Mouse (Mus musculus) heart, embryonic 12.5 days (tissue): Measurements from ENCODE around the gene Cpeb4. TPM values are rescaled to one million over a fixed set of nuclear protein-coding genes. Genes with fewer than 3 reads are reported as not detected.

ENCODE experiments used
- ATAC-seq: fragments of 200-750 bp; cut with Nextera tagmentation; 2 replicates; pipeline ENCODE4 v1.8.0; 2017; ENCODE audit warnings: moderate TSS enrichment, moderate library complexity; ENCODE audit not compliant: insufficient number of reproducible peaks, low FRiP score
- H3K27ac ChIP-seq: fragments of 300-500 bp; sonication (generic); 2 replicates; pipeline ENCODE4 v1.5.1; 2016; ENCODE audit warnings: mild to moderate bottlenecking, moderate library complexity; ENCODE audit not compliant: poor library complexity, severe bottlenecking
- H3K27me3 ChIP-seq: fragments of 300-500 bp; sonication (generic); replicated peaks from 2 replicates; pipeline ENCODE4 v1.6.1; 2016; ENCODE audit warnings: mild to moderate bottlenecking, moderate library complexity
- H3K36me3 ChIP-seq: fragments of 300-500 bp; sonication (generic); 2 replicates; pipeline ENCODE4 v1.6.1; 2016; ENCODE audit warnings: mild to moderate bottlenecking, moderate library complexity
- H3K4me1 ChIP-seq: fragments of 300-500 bp; sonication (generic); replicated peaks from 2 replicates; pipeline ENCODE4 v1.6.1; 2016; ENCODE audit warnings: mild to moderate bottlenecking
- H3K4me2 ChIP-seq: fragments of 300-500 bp; sonication (generic); 2 replicates; pipeline ENCODE4 v1.6.1; 2016; ENCODE audit warnings: mild to moderate bottlenecking, moderate library complexity
- H3K4me3 ChIP-seq: fragments of 300-500 bp; sonication (generic); 2 replicates; pipeline ENCODE4 v1.5.1; 2016; ENCODE audit warnings: mild to moderate bottlenecking
- H3K9ac ChIP-seq: fragments of 300-500 bp; sonication (generic); 2 replicates; pipeline ENCODE4 v1.6.1; 2016; ENCODE audit warnings: mild to moderate bottlenecking, moderate library complexity
- H3K9me3 ChIP-seq: fragments of 300-500 bp; sonication (generic); replicated peaks from 2 replicates; pipeline ENCODE4 v1.6.1; 2016; ENCODE audit warnings: mild to moderate bottlenecking, moderate library complexity
- WGBS: fragments of 180-500 bp; shearing (Covaris S2); methylation state at CpG from one replicate; pipeline ENCODE4 v1.1.7; 2016; 5-methylcytosine and 5-hydroxymethylcytosine counted together
- polyA plus RNA-seq: library from polyadenylated mRNA; unstranded; fragments of >200 nt; fragmentation: Nextera tagmentation; extraction: Ambion mirVana; gene quantifications from 2 replicates; pipeline ENCODE4 v1.2.1, GENCODE M21; 2016

The Cpeb4 gene
- polyA plus RNA-seq: 13.6 and 16.0 TPM in 2 replicates

GRCm38 (mm10) chr11:31871911-31872310 is at the start of gene Cpeb4:
Gene Cpeb4 (plus strand): TSS chr11:31872211.
- Histone ChIP-seq H3K4me3 (peak within 1 kb of the TSS; percentile 77), H3K4me2 (peak within 1 kb of the TSS; percentile 82), H3K36me3 (no peaks in the 10 kb centered on the region), H3K9ac (peak within 1 kb of the TSS; percentile 91), H3K27ac (peak within 1 kb of the TSS; percentile 80), H3K27me3 (no peaks in the 10 kb centered on the region), H3K9me3 (no peaks in the 10 kb centered on the region), H3K4me1 (peaks cover 11% of the 10 kb centered on the region)
- no peak for ATAC-seq
- WGBS: 55% methylated on average over 4 of the region's 4 CpGs

GRCm38 (mm10) chr11:31822556-31822955 is 49.5 kb upstream of the Cpeb4 start:
- Histone ChIP-seq H3K27me3 (no peaks in the 10 kb centered on the region), H3K4me3 (no peak overlapping the region), H3K27ac (no peak overlapping the region), H3K36me3 (no peaks in the 10 kb centered on the region), H3K4me1 (peaks cover 16% of the 10 kb centered on the region), H3K9ac (0 out of 2 replicates have a peak overlapping the region, but pooled peaks have one; percentile 9), H3K4me2 (no peak overlapping the region), H3K9me3 (no peaks in the 10 kb centered on the region)
- ATAC-seq: no peak
- 79% methylated on average over 9 of the region's 9 CpGs for WGBS

GRCm38 (mm10) chr11:31823513-31823912 is 48.5 kb upstream of the Cpeb4 start:
- no peak overlapping the region for H3K9ac ChIP-seq
- peaks cover 26% of the 10 kb centered on the region for H3K4me1 ChIP-seq
- H3K36me3 ChIP-seq: no peaks in the 10 kb centered on the region
- H3K4me2 ChIP-seq: no peak overlapping the region
- no peaks in the 10 kb centered on the region for H3K9me3 ChIP-seq
- no peak for ATAC-seq
- WGBS: 89% methylated on average over 7 of the region's 7 CpGs
- H3K27me3 ChIP-seq: no peaks in the 10 kb centered on the region
- H3K27ac ChIP-seq: no peak overlapping the region
- H3K4me3 ChIP-seq: no peak overlapping the region

GRCm38 (mm10) chr11:31824504-31825166 is 47.4 kb upstream of the Cpeb4 start:
- Histone ChIP-seq H3K27ac (no peak overlapping the region), H3K9me3 (no peaks in the 10 kb centered on the region), H3K4me3 (no peak overlapping the region), H3K9ac (no peak overlapping the region), H3K36me3 (no peaks in the 10 kb centered on the region), H3K4me2 (no peak overlapping the region), H3K4me1 (peaks cover 26% of the 10 kb centered on the region), H3K27me3 (no peaks in the 10 kb centered on the region)
- WGBS: 67% methylated on average over 14 of the region's 14 CpGs
- ATAC-seq: no peak

- 70% methylated on average over 4 of the region's 4 CpGs for WGBS
- Histone ChIP-seq H3K4me3 (no peak overlapping the region), H3K27me3 (no peaks in the 10 kb centered on the region), H3K27ac (no peak overlapping the region), H3K9ac (no peak overlapping the region), H3K9me3 (no peaks in the 10 kb centered on the region), H3K36me3 (no peaks in the 10 kb centered on the region), H3K4me1 (peaks cover 35% of the 10 kb centered on the region), H3K4me2 (no peak overlapping the region)
- ATAC-seq: no peak
Observed at GRCm38 (mm10) chr11:31828011-31828770, 43.8 kb upstream of the Cpeb4 start.

GRCm38 (mm10) chr11:31828771-31829072 is 43.3 kb upstream of the Cpeb4 start:
- Histone ChIP-seq H3K36me3 (no peaks in the 10 kb centered on the region), H3K9me3 (no peaks in the 10 kb centered on the region), H3K27me3 (no peaks in the 10 kb centered on the region), H3K4me1 (peaks cover 40% of the 10 kb centered on the region), H3K4me3 (no peak overlapping the region), H3K4me2 (no peak overlapping the region), H3K27ac (no peak overlapping the region), H3K9ac (no peak overlapping the region)
- ATAC-seq: no peak
- 92% methylated on average over 2 of the region's 2 CpGs for WGBS

GRCm38 (mm10) chr11:31830213-31831151 is 41.5 kb upstream of the Cpeb4 start:
- H3K9ac ChIP-seq: no peak overlapping the region
- peaks cover 38% of the 10 kb centered on the region for H3K4me1 ChIP-seq
- H3K36me3 ChIP-seq: no peaks in the 10 kb centered on the region
- H3K9me3 ChIP-seq: no peaks in the 10 kb centered on the region
- no peak overlapping the region for H3K4me3 ChIP-seq
- H3K27ac ChIP-seq: 0 out of 2 replicates have a peak overlapping the region, but pooled peaks have one; percentile 35
- H3K4me2 ChIP-seq: no peak overlapping the region
- no peaks in the 10 kb centered on the region for H3K27me3 ChIP-seq
- WGBS: 74% methylated on average over 10 of the region's 10 CpGs
- ATAC-seq: no peak

GRCm38 (mm10) chr11:31831451-31831850 is 40.6 kb upstream of the Cpeb4 start:
- Histone ChIP-seq H3K36me3 (no peaks in the 10 kb centered on the region), H3K9me3 (no peaks in the 10 kb centered on the region), H3K4me3 (no peak overlapping the region), H3K4me1 (peaks cover 38% of the 10 kb centered on the region), H3K27ac (no peak overlapping the region), H3K9ac (no peak overlapping the region), H3K27me3 (no peaks in the 10 kb centered on the region), H3K4me2 (no peak overlapping the region)
- ATAC-seq: no peak
- WGBS: 66% methylated on average over 5 of the region's 5 CpGs

- no peaks in the 10 kb centered on the region for H3K36me3 ChIP-seq
- 86% methylated on average over 5 of the region's 5 CpGs for WGBS
- H3K4me3 ChIP-seq: no peak overlapping the region
- H3K27me3 ChIP-seq: no peaks in the 10 kb centered on the region
- H3K4me1 ChIP-seq: peaks cover 38% of the 10 kb centered on the region
- H3K9ac ChIP-seq: no peak overlapping the region
- no peak overlapping the region for H3K27ac ChIP-seq
- ATAC-seq: no peak
- H3K4me2 ChIP-seq: no peak overlapping the region
- H3K9me3 ChIP-seq: no peaks in the 10 kb centered on the region
Observed at GRCm38 (mm10) chr11:31831983-31832382, 40.0 kb upstream of the Cpeb4 start.

GRCm38 (mm10) chr11:31832439-31832980 is 39.5 kb upstream of the Cpeb4 start:
- Histone ChIP-seq H3K27ac (no peak overlapping the region), H3K27me3 (no peaks in the 10 kb centered on the region), H3K36me3 (no peaks in the 10 kb centered on the region), H3K4me2 (no peak overlapping the region), H3K9me3 (no peaks in the 10 kb centered on the region), H3K9ac (no peak overlapping the region), H3K4me3 (no peak overlapping the region), H3K4me1 (peaks cover 38% of the 10 kb centered on the region)
- 69% methylated on average over 7 of the region's 7 CpGs for WGBS
- no peak for ATAC-seq

GRCm38 (mm10) chr11:31833506-31833905 is 38.5 kb upstream of the Cpeb4 start:
- H3K4me3 ChIP-seq: no peak overlapping the region
- no peaks in the 10 kb centered on the region for H3K9me3 ChIP-seq
- H3K27ac ChIP-seq: no peak overlapping the region
- no peak overlapping the region for H3K9ac ChIP-seq
- no peaks in the 10 kb centered on the region for H3K27me3 ChIP-seq
- 62% methylated on average over 2 of the region's 2 CpGs for WGBS
- H3K4me1 ChIP-seq: peaks cover 32% of the 10 kb centered on the region
- no peak overlapping the region for H3K4me2 ChIP-seq
- no peak for ATAC-seq
- H3K36me3 ChIP-seq: no peaks in the 10 kb centered on the region
